Mouse (Mus musculus) gastrocnemius, postnatal 14 days (tissue): ENCODE data around the gene Yars2. TPM values are rescaled to one million over a fixed set of nuclear protein-coding genes. Genes with fewer than 3 reads are reported as not detected.
"Not testable (repeated sequence)": the region's sequence is repeated elsewhere in the genome, so short reads cannot be mapped to it uniquely, and the experiment has no call there.

ENCODE experiments used
- DNase-seq: peaks from one replicate; pipeline ENCODE4 v3.0.0; 2021; ENCODE audit warnings: mixed read lengths
- intact Hi-C: fragments of 180-260 bp; cut with DNase I; formaldehyde crosslinking; loops from one replicate; pipeline ENCODE4 v1.15.1; 2025; ENCODE audit warnings: low total_unique reads
- long read RNA-seq, 2 experiments: library from polyadenylated mRNA; stranded (forward); transcript quantifications; one replicate each; pipeline ENCODE4 v2.0.0; 2021
- total RNA-seq, 2 experiments: library from RNA; stranded (reverse); gene quantifications; 2 replicates each; pipeline ENCODE4 v1.2.3; 2021

The Yars2 gene
- total RNA-seq, result 10 to 100 TPM; 16.2 to 17.4 TPM
- long read RNA-seq, experiment 1, transcript Yars2-201 (5 exons, 1,574 nt), result major isoform, 25 of 41 reads
- long read RNA-seq, experiment 1, transcript Yars2-203 (5 exons, 1,528 nt), result minor isoform, 10 of 41 reads
- long read RNA-seq, experiment 1, partial matches to known transcripts, result 0 of 41 reads
- long read RNA-seq, experiment 1, other reads (novel, unspliced or antisense), result 5 of 41 reads
- long read RNA-seq, experiment 2, transcript Yars2-201 (5 exons, 1,574 nt), result major isoform, 24 of 28 reads
- long read RNA-seq, experiment 2, partial matches to known transcripts, result 1 of 28 reads
- long read RNA-seq, experiment 2, other reads (novel, unspliced or antisense), result 1 of 28 reads

DNA sequence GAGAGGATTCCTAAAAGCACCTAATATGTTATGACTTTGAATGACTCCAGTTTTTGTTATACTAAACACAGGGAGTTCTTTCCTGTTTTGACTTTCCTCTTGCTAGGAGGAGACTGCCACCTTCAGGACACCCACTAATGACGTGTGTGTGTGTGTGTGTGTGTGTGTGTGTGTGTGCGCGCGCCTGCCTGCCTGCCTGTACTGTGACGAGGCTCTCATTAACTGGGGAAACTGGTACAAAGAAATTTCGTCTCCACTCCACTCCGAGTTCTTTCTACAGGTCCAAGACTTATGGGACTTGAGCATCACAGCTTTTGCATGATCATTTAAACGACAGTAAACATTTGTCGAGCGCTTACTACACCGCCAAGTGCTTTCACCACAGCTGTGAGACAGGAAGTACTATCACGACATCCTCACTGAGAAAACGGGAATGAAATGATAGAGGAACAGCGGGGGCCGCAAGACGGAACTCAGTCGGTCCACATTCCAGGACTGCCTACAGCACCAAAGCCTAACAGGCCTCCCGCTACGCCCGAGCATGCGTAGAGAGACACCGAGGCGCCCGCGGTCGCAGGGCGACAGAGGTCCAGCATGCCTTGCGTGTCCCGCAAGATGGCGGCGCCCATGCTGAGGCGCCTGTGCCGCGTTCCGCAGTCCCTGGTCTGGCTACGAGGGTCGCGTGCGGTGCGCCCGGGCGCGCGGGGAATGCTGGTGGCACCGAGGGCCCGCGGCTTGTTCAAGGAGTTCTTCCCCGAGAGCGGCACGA is at the start of gene Yars2:
Gene Yars2, plus strand, starts transcription at position 597 of the 769 bp plus-strand sequence.
- intact Hi-C loops, result no loop called here
- DNase-seq, result peak; percentile 92

DNA sequence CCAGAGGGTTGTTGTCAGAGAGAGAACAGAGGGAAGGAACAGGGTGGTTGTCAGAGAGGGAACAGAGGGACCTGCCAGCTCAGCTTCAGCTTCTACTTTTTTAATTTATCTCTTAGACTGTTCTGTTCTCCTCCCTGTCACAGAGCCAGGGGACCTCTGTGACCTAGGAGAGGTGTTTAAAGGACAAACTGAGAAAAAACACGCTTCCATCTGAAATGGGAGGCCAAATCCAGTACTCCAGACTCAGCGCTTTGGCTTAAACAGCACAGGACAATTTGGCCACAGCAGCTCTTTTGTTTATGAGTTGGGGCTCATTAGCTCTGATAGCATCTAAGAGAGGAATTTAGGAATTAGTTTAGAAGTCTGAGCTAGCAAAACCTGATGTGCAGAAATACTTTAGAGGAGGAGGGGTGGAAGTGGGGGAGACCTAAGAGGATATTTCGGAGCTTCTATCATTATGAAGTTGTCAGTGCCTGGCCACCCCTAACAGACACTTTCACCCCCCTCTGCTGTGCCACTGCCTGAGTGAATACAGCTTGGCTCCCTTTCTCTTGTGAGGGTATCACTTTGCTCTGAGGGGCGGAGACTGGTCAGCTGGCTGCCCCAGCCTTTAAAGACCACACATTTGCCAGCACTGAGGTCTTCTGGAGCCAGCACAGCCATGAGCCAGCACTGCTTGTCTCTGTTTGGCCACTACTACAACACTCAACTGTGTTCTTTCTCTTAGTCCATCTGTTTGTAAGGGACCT is 49.3 kb upstream of the Yars2 start:
- intact Hi-C loops, result no loop called here
- peak; percentile 12 for DNase-seq

DNA sequence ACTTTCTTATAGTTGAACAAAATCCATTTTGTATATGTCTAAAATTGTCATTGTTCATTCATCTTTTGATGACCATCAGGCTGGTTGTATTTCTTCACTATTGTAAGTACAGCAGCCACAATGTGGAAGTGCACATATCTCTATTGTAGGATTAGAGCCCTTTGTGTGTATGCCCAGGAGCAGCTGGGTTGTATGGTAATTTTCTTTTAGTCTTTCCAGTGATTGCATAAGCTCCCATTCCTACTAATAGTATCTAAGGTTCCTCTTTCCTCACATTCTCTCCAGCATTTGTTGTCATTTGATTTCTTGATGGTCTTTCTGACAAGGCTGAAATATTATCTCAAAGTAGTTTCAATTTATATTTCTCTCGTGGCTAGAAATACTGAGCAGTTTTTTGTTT is 47.5 kb upstream of the Yars2 start:
- DNase-seq, result no peak
- intact Hi-C loops, result no loop called here

DNA sequence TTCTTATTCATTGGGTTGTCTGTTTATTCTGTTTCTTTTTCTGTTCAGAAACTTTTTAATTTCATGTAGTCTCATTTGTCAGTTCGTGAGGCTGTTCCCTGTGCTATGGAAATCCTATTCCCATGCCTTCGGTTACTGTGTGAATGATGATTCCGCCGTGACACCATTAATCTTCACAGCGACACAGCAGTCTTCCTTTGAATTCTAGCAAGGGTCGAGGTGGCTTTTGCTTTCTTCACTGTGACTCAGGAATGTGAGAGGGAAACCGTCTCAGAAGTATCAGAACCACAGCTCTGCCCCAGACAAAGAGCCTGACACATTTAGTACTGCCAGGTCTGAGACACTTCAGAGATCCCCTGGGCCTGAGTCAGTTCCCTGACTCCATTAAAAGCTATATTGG is 46.9 kb upstream of the Yars2 start:
- no peak for DNase-seq
- intact Hi-C loops, result no loop called here

DNA sequence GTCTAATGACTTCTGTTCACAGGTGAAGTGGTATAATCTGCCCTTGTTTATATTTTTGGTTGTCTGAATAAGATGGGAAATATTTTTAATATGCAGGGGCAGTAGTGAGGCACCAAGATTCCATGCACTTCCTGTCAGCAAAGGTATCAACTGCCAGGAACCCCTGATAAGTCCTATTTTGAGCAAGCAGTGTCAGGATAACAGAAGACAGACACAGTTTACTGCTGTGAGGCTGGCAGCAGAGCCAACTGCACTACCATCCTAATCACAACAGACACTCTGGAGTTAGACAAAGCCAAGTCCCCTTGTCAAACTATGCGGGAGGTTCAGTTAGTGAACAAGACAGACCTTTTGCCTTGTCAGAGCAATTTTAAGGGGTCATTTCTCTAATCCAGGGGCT is 46.1 kb upstream of the Yars2 start:
- no peak for DNase-seq
- intact Hi-C loops, result no loop called here

DNA sequence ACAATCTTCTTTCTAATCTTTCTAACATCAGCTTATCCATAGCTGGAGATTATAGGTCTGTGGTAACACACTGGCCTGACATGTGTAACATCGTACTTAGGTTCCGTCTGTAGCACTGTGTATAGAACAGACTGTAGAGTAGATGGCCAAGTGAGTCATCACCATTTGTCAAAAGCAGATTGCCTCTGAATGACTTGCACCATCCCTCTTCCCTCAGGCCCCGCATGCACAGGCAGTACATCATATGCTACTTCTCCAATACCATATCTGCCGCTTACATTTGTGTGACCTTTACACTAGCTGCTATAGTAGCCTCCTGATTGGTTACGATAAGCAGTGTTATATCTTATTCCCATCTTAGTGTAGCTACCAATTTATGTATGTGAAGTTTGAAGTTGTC is 41.9 kb upstream of the Yars2 start:
- intact Hi-C loops, result no loop called here
- no peak for DNase-seq

DNA sequence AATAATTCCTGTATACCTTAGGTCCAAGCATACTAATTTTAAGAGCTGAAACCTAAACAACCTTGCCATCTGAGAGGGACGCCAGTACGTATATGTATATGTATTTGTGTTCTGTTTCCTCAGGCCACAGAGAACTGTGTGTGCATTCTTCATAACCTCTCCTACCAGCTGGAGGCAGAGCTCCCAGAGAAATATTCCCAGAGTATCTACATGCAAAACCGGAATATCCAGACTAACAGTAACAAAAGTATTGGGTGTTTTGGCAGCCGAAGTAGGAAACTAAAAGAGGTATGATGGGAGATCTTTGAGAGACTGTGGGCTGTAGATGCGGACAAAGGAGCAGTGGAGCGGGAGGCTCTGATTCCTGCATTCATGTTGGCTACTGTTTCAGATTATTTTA is 41.3 kb upstream of the Yars2 start:
- intact Hi-C loops, result no loop called here
- DNase-seq, result no peak

DNA sequence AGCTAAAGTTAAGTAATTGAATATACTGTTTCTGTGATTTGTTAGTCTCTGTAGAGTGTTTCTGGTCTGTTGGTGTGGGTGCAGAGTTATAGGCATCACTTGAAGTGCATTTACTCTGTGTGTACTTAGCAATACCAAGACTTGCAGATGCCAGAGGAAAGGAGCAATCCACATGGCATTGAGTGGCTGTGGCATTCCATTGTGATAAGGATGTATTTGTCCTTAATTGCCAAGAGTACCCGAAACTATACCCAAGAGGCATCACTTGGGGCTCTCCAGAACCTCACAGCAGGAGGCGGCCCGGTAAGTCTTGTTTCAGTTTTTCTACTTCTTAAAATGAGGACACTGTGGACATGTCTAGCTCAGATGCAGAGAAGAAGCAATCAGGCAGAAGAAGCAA is 40.3 kb upstream of the Yars2 start:
- intact Hi-C loops, result no loop called here
- no peak for DNase-seq

DNA sequence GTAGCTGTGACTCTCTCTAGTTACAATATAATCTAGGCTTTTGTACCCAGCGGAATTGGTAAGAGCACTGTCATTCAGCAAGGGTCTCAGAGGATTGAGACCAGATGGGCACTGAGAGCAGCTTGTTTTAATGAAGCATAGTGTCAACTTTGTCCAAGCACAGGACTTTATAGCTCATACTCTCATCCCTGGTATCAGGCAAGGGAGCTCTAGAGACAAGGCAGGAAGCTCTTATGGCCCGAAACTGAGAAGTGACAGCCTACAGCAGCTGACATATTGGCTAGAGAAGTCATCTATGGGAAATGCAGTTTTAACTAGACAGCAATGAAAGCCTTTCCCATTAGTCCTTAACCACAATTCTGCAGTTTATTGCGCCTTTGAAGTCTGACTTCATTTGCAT is 29.8 kb upstream of the Yars2 start:
- DNase-seq, result no peak
- intact Hi-C loops, result no loop called here

DNA sequence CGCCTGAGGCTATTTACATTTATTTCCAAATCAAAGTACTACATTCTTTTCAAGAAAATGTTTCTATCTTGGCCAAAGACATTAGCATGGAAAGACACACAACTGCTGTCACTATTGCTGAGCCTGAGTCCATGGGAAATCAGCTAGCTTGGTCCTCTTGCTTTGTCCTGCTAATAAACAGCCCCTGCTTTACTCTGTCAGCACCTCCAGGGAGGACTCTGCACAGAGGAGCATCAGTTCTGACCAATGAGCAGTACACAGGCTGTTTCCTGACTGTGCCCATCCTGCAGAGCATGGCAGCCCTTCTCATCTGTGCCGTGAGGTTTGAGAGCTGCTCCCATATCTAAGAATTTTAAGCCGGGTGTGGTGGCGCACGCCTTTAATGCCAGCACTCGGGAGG is 29.0 kb upstream of the Yars2 start:
- DNase-seq, result no peak
- intact Hi-C loops, result no loop called here

DNA sequence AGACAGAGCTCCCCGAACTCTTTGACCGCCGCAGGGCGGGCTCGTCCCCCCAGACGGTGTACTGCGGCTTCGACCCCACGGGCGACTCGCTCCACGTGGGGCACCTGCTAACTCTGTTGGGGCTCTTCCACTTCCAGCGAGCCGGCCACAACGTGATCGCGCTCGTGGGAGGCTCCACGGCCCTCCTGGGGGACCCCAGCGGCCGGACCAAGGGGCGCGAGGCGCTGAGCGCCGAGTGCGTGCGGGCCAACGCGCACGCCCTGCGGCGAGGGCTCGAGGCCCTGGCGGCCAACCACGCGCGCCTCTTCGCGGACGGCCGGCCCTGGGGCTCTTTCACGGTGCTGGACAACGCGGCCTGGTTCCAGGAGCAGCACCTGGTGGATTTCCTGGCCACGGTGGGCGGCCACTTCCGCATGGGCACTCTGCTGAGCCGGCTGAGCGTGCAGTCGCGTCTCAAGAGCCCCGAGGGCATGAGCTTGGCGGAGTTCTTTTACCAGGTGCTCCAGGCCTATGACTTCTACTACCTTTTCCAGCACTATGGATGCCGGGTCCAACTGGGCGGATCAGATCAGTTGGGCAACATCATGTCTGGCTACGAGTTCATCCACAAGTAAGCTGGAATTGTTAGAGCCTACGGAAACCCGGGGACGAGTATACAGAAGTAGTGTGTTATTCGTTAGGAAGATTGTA is 518 bp downstream of the Yars2 start:
- DNase-seq, result peak; percentile 21
- intact Hi-C loops, result no loop called here

DNA sequence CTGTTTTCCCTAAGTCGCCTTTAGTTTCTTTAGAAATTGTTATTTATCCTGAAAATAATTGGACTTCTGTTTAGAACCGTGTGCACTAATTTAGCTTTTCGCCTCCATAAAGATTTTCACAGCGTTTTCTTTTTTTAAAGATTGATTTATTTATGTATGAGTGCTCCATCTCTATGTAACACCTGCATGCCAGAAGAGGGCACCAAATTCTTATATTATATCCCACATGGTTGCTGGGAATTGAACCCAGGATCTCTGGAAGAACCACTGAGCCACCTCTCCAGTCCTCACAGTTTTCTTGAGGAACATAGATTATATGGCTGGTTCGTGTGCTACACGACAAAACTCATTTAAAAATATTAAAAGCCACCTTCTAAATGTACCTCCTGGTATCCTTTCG is 1.1 kb downstream of the Yars2 start:
- no peak for DNase-seq
- intact Hi-C loops, result no loop called here

DNA sequence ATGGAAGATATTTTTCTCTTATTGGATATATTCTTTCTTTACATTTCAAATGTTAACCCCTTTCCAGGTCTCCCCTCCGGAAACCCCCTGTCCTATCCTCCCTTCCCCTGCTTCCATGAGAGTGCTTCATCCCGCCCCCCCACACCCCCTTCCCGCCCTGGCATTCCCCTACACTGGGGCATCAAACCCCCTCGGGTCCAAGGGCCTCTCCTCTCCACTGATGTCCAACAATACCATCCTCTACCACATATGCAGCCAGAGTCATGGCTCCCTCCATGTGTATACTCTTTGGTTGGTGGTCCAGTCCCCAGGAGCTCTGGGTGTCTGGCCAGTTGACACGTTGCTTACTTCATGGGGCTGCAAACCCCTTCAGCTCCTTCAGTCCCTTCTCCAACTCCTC is 8.6 kb downstream of the Yars2 start:
- no peak for DNase-seq
- intact Hi-C loops, result no loop called here

DNA sequence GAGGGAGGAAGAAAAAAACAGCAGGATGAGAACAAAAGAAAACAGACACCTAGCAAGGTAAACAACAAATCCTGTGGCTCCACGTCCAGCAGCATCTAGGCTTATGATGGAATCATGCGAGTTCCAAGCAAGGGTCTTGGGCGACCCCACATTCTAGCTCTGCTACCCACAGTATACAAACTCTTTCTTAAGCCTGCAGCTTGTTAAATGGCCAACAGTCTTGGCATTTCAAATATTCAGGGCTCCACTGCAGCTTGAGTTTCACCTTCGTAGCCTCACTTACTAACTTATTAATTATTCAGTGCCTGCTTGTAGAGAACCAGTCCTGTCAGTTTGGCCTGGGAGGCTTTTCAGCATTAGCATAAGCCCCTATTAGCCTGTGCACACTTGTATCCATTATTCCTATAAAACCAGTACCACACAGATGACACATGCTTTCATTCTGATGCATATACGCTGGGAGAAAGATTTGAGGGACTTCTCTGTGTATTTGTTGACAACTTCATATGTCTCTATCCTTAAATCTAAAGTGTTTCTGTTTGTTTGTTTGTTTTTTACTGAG is 23.1 kb downstream of the Yars2 start:
- intact Hi-C loops, result no loop called here
- DNase-seq, result no peak

DNA sequence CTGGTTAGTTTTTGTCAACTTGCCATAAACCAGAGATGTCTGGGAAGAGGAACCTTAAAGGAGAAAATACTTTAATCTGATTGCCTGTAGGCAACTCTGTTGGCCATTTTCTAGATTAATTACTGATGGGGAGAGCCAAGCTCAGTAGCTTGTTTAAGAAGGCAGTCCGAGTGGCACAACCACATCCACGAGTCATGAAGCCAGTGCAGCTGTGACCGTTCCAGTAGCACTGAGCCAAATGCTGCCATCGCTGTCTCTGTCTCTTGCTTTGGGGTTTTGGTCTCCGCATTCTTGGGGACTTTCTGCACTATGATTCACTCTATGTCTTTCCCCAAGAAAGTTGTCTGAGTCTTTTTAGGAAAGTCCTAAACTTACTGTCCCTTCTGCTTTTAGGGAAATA is 43.7 kb downstream of the Yars2 start:
- DNase-seq, result no peak
- intact Hi-C loops, result no loop called here

DNA sequence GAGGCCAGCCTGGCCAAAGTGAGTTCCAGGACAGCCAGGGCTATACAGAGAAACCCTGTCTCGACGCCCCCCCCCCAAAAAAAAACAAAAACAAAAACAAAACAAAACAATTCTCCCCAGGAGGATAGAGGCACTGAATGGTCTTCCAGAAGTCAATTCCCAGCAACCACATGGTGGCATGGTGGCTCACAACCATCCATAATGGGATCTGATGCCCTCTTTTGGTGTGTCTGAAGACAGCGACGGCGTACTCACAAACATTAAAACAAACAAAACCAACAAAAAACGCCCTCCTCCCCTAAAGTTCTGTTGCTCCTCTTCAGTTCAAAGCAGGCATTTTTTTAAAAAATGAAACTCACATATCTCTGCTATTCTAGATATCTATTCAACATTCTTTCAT is 55.1 kb downstream of the Yars2 start:
- intact Hi-C loops, result no loop called here
- no peak for DNase-seq

DNA sequence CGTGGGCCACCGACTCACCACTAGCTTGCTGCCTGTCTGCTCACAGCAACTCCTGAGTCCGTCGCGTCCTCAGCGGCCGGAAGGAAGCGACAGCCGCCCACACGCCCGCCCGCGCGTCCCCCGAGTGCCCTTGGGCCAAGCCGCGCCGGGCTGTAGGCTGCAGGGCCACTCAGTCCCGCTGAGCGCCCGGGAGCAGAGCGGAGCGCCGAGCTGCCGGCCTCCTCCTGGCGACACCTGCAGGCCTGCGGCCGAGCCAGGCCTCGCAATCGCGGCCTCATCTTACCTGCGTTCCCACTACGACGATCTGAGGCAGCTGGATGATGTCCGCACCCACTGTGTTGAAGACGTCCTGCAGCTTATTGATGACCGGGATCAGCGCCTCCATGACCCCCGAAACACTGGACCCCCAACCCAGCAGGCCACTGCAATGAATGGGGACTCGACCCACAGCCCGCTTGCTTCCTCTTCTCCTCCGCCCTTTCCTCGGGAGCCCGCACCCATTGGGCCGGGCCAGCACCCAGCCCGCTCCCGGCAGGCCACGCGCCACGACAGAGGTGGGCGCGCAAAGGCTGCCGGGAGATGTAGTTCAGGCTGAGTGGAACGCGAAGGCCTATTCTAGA is 55.8 kb downstream of the Yars2 start, which contains the start of gene Dnm1l:
Gene Dnm1l, minus strand, starts transcription at position 479 of the 620 bp plus-strand sequence.
- peak; percentile 94 for DNase-seq
- intact Hi-C loops, result no loop called here

DNA sequence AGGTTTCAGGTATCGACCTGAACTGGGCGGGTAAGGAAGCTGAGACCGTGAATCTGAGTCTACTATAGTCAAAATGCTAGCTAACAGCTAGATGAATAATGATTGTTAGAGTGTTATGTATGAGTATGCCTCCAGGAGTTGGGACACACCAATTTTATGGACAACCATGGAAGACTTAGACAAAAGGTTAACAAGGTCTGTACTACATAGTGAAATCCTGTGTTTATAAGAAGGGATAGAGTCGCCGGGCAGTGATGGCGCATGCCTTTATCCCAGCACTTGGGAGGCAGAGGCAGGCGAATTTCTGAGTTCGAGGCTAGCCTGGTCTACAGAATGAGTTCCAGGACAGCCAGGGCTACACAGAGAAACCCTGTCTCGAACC is 56.3 kb downstream of the Yars2 start:
- DNase-seq, intact Hi-C loops: not testable (repeated sequence)
